Mouse (Mus musculus) MEL (cell line): Measurements from ENCODE around the gene Slc4a4.

Experiments
- CTCF ChIP-seq, 3 experiments: IDR thresholded peaks in 2 of 3; conservative IDR thresholded peaks in 1 of 3; 2 replicates each; pipeline ENCODE4 v1.5.1; 2011 to 2012; ENCODE audit warnings: low read length in 3 of 3, low read depth in 2 of 3, mild to moderate bottlenecking in 2 of 3, improper control_type of control experiment in 1 of 3, inconsistent platforms in 1 of 3, mixed read lengths in 1 of 3, moderate library complexity in 1 of 3; ENCODE audit not compliant: control insufficient read depth in 1 of 3, insufficient read depth in 1 of 3, poor library complexity in 1 of 3, severe bottlenecking in 1 of 3
- E2F4 ChIP-seq: IDR thresholded peaks from 2 replicates; pipeline ENCODE4 v1.6.1; 2011; ENCODE audit warnings: low read depth, low read length, improper control_type of control experiment, borderline replicate concordance
- EP300 ChIP-seq, 2 experiments: IDR thresholded peaks; 2 replicates each; pipeline ENCODE4 v1.6.1; 2011; ENCODE audit warnings: improper control_type of control experiment in 2 of 2, low read length in 2 of 2, low read depth in 1 of 2, mild to moderate bottlenecking in 1 of 2
- KAT2A ChIP-seq: conservative IDR thresholded peaks from 2 replicates; pipeline ENCODE4 v1.6.1; 2012; ENCODE audit warnings: low read depth, low read length, improper control_type of control experiment, inconsistent platforms
- MAX ChIP-seq: IDR thresholded peaks from 2 replicates; pipeline ENCODE4 v1.6.1; 2011; ENCODE audit warnings: low read length, improper control_type of control experiment
- MXI1 ChIP-seq: IDR thresholded peaks from 2 replicates; pipeline ENCODE4 v1.6.1; 2011; ENCODE audit warnings: mild to moderate bottlenecking, low read depth, low read length, improper control_type of control experiment
- NELFE ChIP-seq: IDR thresholded peaks from 2 replicates; pipeline ENCODE4 v1.6.1; 2011; ENCODE audit warnings: low read depth, low read length, improper control_type of control experiment
- POLR2A ChIP-seq, 2 experiments: IDR thresholded peaks; 2 replicates each; pipeline ENCODE4 v1.6.1; 2011 to 2012; ENCODE audit warnings: low read length in 2 of 2, mild to moderate bottlenecking in 2 of 2, control low read depth in 1 of 2, improper control_type of control experiment in 1 of 2, low read depth in 1 of 2, moderate library complexity in 1 of 2; ENCODE audit not compliant: control insufficient read depth in 1 of 2, insufficient read depth in 1 of 2, poor library complexity in 1 of 2
- TCF12 ChIP-seq: IDR thresholded peaks from 2 replicates; pipeline ENCODE4 v1.6.1; 2014; ENCODE audit warnings: low read depth, mild to moderate bottlenecking, inconsistent platforms, low read length, improper control_type of control experiment, moderate library complexity
- USF1 ChIP-seq: IDR thresholded peaks from 2 replicates; pipeline ENCODE4 v1.6.1; 2014; ENCODE audit warnings: low read depth, mild to moderate bottlenecking, inconsistent platforms, low read length, improper control_type of control experiment, moderate library complexity

DNA sequence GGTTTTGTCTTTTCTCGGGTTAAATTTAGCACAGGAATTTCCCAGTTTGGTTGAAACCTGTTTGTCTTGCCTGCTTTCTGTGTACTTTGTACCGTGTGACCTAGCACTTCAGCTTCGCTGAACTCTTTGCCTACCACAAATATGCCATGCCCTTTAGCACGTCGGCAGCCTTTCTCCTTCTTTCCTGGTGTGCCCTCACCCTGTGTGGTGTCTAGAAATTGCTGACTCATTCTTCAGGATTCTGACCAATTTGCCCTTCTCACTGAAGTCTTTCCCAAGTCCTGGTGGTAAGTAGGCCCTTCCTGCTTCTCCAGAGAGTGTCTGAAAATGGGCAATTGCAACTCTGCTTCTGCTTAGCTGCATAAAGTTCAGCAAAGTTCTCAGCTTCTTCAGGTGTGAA is 391.0 kb downstream of the Slc4a4 start:
- TF ChIP-seq EP300 (IDR thresholded peaks at IDR 0.05; ENCODE audit: low read depth in 1 of 2, low read length in 2 of 2) (no peak), POLR2A (IDR thresholded peaks at IDR 0.05; ENCODE audit: control insufficient read depth in 1 of 2, insufficient read depth in 1 of 2, low read depth in 1 of 2, low read length in 2 of 2, poor library complexity in 1 of 2) (no peak), KAT2A (no peak), TCF12 (no peak), NELFE (no peak), E2F4 (no peak), CTCF (IDR thresholded peaks at IDR 0.05 in 2 of 3, conservative IDR thresholded peaks at IDR 0.05 in 1 of 3; ENCODE audit: control insufficient read depth in 1 of 3, insufficient read depth in 1 of 3, low read depth in 2 of 3, low read length in 3 of 3, poor library complexity in 1 of 3, severe bottlenecking in 1 of 3) (no peak), MXI1 (no peak), MAX (no peak), USF1 (no peak)
